Mouse (Mus musculus) R1 (cell line): ENCODE results near the gene Olfr644.

ENCODE experiments used
- DNase-seq: peaks from one replicate; pipeline ENCODE4 v3.0.0-alpha.2; 2018; ENCODE audit warnings: low read depth, low spot score

Olfr644 gene

GRCm38 (mm10) chr7:104071769-104072168 is at the start of gene Olfr644:
Olfr644 (minus strand) TSS chr7:104071869.
- no peak for DNase-seq

- DNase-seq = no peak
These were observed 33.0 kb upstream of the Olfr644 start, which contains the start of gene Olfr646 for GRCm38 (mm10) chr7:104104757-104104972. Olfr646 (plus strand) TSS chr7:104104873.

- DNase-seq = no peak
These were observed 32.5 kb upstream of the Olfr644 start for GRCm38 (mm10) chr7:104103913-104104756.

- DNase-seq = no peak
These were observed 13.7 kb upstream of the Olfr644 start, which contains the start of gene Olfr645 for GRCm38 (mm10) chr7:104085365-104085764. Olfr645 (minus strand) TSS chr7:104085465.

GRCm38 (mm10) chr7:104061345-104061744 is 10.3 kb downstream of the Olfr644 start, which contains the start of gene 4930516K23Rik:
4930516K23Rik (minus strand) TSS chr7:104061445.
- no peak for DNase-seq

- DNase-seq = no peak
These were observed 12.5 kb downstream of the Olfr644 start for GRCm38 (mm10) chr7:104059215-104059614.

GRCm38 (mm10) chr7:104052566-104052965 is 19.1 kb downstream of the Olfr644 start, which contains the start of gene Olfr642:
Olfr642 (minus strand) TSS chr7:104052666.
- no peak for DNase-seq

GRCm38 (mm10) chr7:104050745-104051144 is 20.9 kb downstream of the Olfr644 start:
- DNase-seq = no peak

GRCm38 (mm10) chr7:104035145-104035544 is 36.5 kb downstream of the Olfr644 start, which contains the start of gene Olfr641:
Olfr641 (plus strand) TSS chr7:104035445.
- DNase-seq = no peak

- no peak for DNase-seq
These were observed 44.7 kb downstream of the Olfr644 start for GRCm38 (mm10) chr7:104026978-104027377.

- no peak for DNase-seq
These were observed 46.2 kb downstream of the Olfr644 start, which contains the start of gene Olfr640 for GRCm38 (mm10) chr7:104025473-104025872. Olfr640 (minus strand) TSS chr7:104025573.

- DNase-seq = no peak
These were observed 50.0 kb downstream of the Olfr644 start for GRCm38 (mm10) chr7:104021651-104022050.

- DNase-seq = no peak
These were observed 52.7 kb downstream of the Olfr644 start for GRCm38 (mm10) chr7:104018953-104019352.

GRCm38 (mm10) chr7:104017203-104017602 is 54.5 kb downstream of the Olfr644 start, which contains the start of gene Olfr639:
Olfr639 (minus strand) TSS chr7:104017303.
- no peak for DNase-seq
